Mouse (Mus musculus): ENCODE measurements around the gene Ctxn2. TPM values are rescaled to one million over a fixed set of nuclear protein-coding genes. Genes with fewer than 3 reads are reported as not detected.

Ctxn2 gene
- total and polyA plus RNA-seq, 3 experiments = not detected

DNA sequence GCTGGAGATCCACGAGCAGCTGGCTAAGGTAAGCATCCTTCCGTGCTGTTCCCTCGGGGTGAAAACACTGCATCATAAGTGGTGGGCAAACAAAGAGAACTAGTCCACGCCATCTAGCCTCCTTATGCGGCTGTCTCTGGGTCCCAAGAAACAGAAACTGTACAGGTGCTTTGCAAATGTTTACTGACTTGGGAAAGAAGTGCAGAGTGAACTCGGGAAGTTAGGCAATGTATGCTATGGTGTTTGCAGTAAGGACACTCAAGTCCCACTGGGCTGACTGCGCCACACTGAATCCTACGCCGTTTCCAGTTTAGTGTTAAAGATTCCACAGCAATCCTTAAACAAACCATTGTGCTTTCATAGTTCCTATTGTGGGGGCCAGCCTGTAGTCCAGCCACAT, 17.8 kb downstream of the Ctxn2 start:
- no peak for TF ChIP-seq KAT2A (IDR thresholded peaks at IDR 0.05; ENCODE audit: insufficient replicate concordance, low read length)
- in situ Hi-C loops (cut with MboI; ENCODE audit: low pct_ligation_motif_present, low pct_unique_long_range_greater_than_20kb, low sequenced_read_pairs) = no loop called here

DNA sequence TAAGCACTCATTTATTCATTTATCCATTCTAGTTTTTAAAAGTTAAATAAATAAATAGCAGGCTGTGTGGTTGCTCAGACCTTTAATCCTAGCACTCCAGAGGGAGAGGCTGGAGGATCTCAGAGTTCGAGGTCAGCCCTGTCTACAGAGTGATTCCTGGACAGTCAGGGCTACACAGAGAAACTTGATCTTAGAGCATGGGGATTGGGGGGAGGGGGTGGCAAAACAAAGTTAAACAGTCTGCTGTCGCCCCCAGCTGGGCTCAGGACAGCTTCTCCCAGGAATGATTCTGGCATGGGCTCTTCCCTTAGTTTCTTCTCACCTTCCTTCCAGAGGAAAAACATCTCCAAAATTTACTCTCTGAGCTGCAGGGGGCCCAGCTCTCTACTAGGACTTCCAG, 19.0 kb downstream of the Ctxn2 start:
- H3K4me3 ChIP-seq (replicated peaks in 1 of 3; ENCODE audit: low read depth in 2 of 3, low read length in 2 of 3, poor library complexity in 1 of 3) = no peak overlapping the region
- in situ Hi-C loops (cut with MboI; ENCODE audit: low pct_ligation_motif_present, low pct_unique_long_range_greater_than_20kb, low sequenced_read_pairs) = no loop called here
- H3K36me3 ChIP-seq (replicated peaks in 1 of 2; ENCODE audit: control insufficient read depth in 1 of 2, insufficient read depth in 1 of 2, low read length in 1 of 2) = no peaks in the 10 kb centered on the region
- no peaks in the 10 kb centered on the region for H3K27me3 ChIP-seq (replicated peaks)
- H3K79me2 ChIP-seq (replicated peaks; ENCODE audit: control insufficient read depth, extremely low read depth, insufficient read depth, poor library complexity, severe bottlenecking) = no peaks in the 10 kb centered on the region
- H3K4me2 ChIP-seq (ENCODE audit: insufficient read depth, low read depth, poor library complexity, severe bottlenecking) = no peak overlapping the region
- dilution Hi-C loops (cut with MboI; ENCODE audit: extremely low pct_ligation_motif_present, extremely low pct_unique_long_range_greater_than_20kb, low sequenced_read_pairs) = no loop called here
- TF ChIP-seq ETS1 (conservative IDR thresholded peaks at IDR 0.05; ENCODE audit: low read depth, low read length) (no peak), PAX5 (IDR thresholded peaks at IDR 0.05; ENCODE audit: low read length) (no peak), CTCF (conservative IDR thresholded peaks at IDR 0.05 in 1 of 2, IDR thresholded peaks at IDR 0.05 in 1 of 2; ENCODE audit: low read depth in 2 of 2, low read length in 2 of 2) (peak in 1 of 2 experiments; percentile 11; a peak in 1 of 4 replicates), ZNF384 (IDR thresholded peaks at IDR 0.05; ENCODE audit: low read depth, low read length) (no peak), E2F4 (IDR thresholded peaks at IDR 0.05; ENCODE audit: insufficient replicate concordance, low read depth, low read length) (no peak), RAD21 (IDR thresholded peaks at IDR 0.05; ENCODE audit: low read depth, low read length) (no peak), RCOR1 (conservative IDR thresholded peaks at IDR 0.05; ENCODE audit: low read depth, low read length) (no peak), MXI1 (IDR thresholded peaks at IDR 0.05; ENCODE audit: low read depth, low read length) (no peak)
- H3K4me1 ChIP-seq (ENCODE audit: control insufficient read depth in 1 of 2, insufficient read depth in 2 of 2) = no peaks in the 10 kb centered on the region
- no peaks in the 10 kb centered on the region for H3K9me3 ChIP-seq (replicated peaks; ENCODE audit: low read length)
- no peak for DNase-seq (ENCODE audit: extremely low read depth)
- no peak overlapping the region for H3K9ac ChIP-seq (ENCODE audit: insufficient read depth, low read depth)
- no peak overlapping the region for H3K27ac ChIP-seq (ENCODE audit: insufficient read depth, low read depth)

More for the DNA sequence above, 17.8 kb downstream of the Ctxn2 start:
- Histone ChIP-seq H3K79me2 (replicated peaks; ENCODE audit: control insufficient read depth, extremely low read depth, insufficient read depth, poor library complexity, severe bottlenecking) (no peaks in the 10 kb centered on the region), H3K9ac (ENCODE audit: insufficient read depth, low read depth) (no peak overlapping the region), H3K36me3 (replicated peaks in 1 of 2; ENCODE audit: control insufficient read depth in 1 of 2, insufficient read depth in 1 of 2, low read length in 1 of 2) (no peaks in the 10 kb centered on the region), H3K27ac (ENCODE audit: insufficient read depth, low read depth) (no peak overlapping the region), H3K4me3 (replicated peaks in 1 of 3; ENCODE audit: low read depth in 2 of 3, low read length in 2 of 3, poor library complexity in 1 of 3) (no peak overlapping the region), H3K4me1 (ENCODE audit: control insufficient read depth in 1 of 2, insufficient read depth in 2 of 2) (no peaks in the 10 kb centered on the region), H3K4me2 (ENCODE audit: insufficient read depth, low read depth, poor library complexity, severe bottlenecking) (no peak overlapping the region), H3K27me3 (replicated peaks) (no peaks in the 10 kb centered on the region), H3K9me3 (replicated peaks; ENCODE audit: low read length) (no peaks in the 10 kb centered on the region)
- dilution Hi-C loops (cut with MboI; ENCODE audit: extremely low pct_ligation_motif_present, extremely low pct_unique_long_range_greater_than_20kb, low sequenced_read_pairs) = no loop called here
- DNase-seq (ENCODE audit: extremely low read depth) = no peak

DNA sequence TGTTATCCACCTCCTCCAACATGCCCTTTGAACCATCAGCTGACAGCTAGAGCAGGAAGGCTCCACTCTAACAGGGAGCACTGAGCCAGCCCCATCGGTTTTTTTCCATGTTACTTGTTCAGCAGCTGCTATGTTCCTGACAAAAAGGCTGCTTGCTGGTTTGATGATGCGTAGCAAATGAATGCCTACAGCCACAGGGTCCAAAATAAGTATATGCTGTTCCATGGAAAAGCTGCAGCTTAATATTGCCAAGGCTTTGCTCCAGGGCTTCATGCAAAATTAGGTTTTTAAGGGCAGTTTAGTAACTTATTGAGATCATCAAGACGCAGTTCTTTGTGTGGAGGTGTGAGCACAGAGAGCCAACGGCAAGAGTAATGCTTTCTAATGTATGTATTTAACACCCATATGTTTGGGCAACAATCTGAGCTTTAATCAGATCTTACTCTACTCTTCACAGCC, 25.5 kb downstream of the Ctxn2 start:
- H3K36me3 ChIP-seq (replicated peaks in 1 of 2; ENCODE audit: control insufficient read depth in 1 of 2, insufficient read depth in 1 of 2, low read length in 1 of 2) = no peaks in the 10 kb centered on the region
- in situ Hi-C loops (cut with MboI; ENCODE audit: low pct_ligation_motif_present, low pct_unique_long_range_greater_than_20kb, low sequenced_read_pairs) = no loop called here
- H3K9ac ChIP-seq (ENCODE audit: insufficient read depth, low read depth) = no peak overlapping the region
- no peak overlapping the region for H3K27ac ChIP-seq (ENCODE audit: insufficient read depth, low read depth)
- H3K4me3 ChIP-seq (replicated peaks in 1 of 3; ENCODE audit: low read depth in 2 of 3, low read length in 2 of 3, poor library complexity in 1 of 3) = no peak overlapping the region
- no peak overlapping the region for H3K4me2 ChIP-seq (ENCODE audit: insufficient read depth, low read depth, poor library complexity, severe bottlenecking)
- DNase-seq (ENCODE audit: extremely low read depth) = no peak
- no peak for TF ChIP-seq USF1 (IDR thresholded peaks at IDR 0.05; ENCODE audit: low read depth, low read length)
- TF ChIP-seq TBP (conservative IDR thresholded peaks at IDR 0.05; ENCODE audit: low read depth, low read length) = no peak
- no peak for TF ChIP-seq CTCF (conservative IDR thresholded peaks at IDR 0.05 in 1 of 2, IDR thresholded peaks at IDR 0.05 in 1 of 2; ENCODE audit: low read depth in 2 of 2, low read length in 2 of 2)
- TF ChIP-seq MAX (IDR thresholded peaks at IDR 0.05; ENCODE audit: low read length) = no peak
- TF ChIP-seq POLR2AphosphoS2 (IDR thresholded peaks at IDR 0.05; ENCODE audit: low read depth, low read length) = no peak
- no peak for TF ChIP-seq MAFK (IDR thresholded peaks at IDR 0.05; ENCODE audit: insufficient replicate concordance, low read length)
- no peak for TF ChIP-seq KAT2A (IDR thresholded peaks at IDR 0.05; ENCODE audit: insufficient replicate concordance, low read length)
- no peak for TF ChIP-seq PAX5 (IDR thresholded peaks at IDR 0.05; ENCODE audit: low read length)
- no peak for TF ChIP-seq MAZ (IDR thresholded peaks at IDR 0.05; ENCODE audit: low read depth, low read length)
- no peak for TF ChIP-seq NRF1 (IDR thresholded peaks at IDR 0.05; ENCODE audit: low read depth, low read length)
- no peak for TF ChIP-seq MYC (IDR thresholded peaks at IDR 0.05; ENCODE audit: low read depth, low read length)
- no peak for TF ChIP-seq MEF2A (IDR thresholded peaks at IDR 0.05; ENCODE audit: borderline replicate concordance, low read depth, low read length)
- TF ChIP-seq USF2 (conservative IDR thresholded peaks at IDR 0.05; ENCODE audit: low read depth, low read length) = no peak
- no peak for TF ChIP-seq ZNF384 (IDR thresholded peaks at IDR 0.05; ENCODE audit: low read depth, low read length)
- no peak for TF ChIP-seq CHD1 (IDR thresholded peaks at IDR 0.05; ENCODE audit: low read depth, low read length)
- dilution Hi-C loops (cut with MboI; ENCODE audit: extremely low pct_ligation_motif_present, extremely low pct_unique_long_range_greater_than_20kb, low sequenced_read_pairs) = no loop called here
- no peaks in the 10 kb centered on the region for H3K27me3 ChIP-seq (replicated peaks)
- H3K9me3 ChIP-seq (replicated peaks; ENCODE audit: low read length) = no peaks in the 10 kb centered on the region
- H3K79me2 ChIP-seq (replicated peaks; ENCODE audit: control insufficient read depth, extremely low read depth, insufficient read depth, poor library complexity, severe bottlenecking) = no peaks in the 10 kb centered on the region
- no peaks in the 10 kb centered on the region for H3K4me1 ChIP-seq (ENCODE audit: control insufficient read depth in 1 of 2, insufficient read depth in 2 of 2)
